Mouse (Mus musculus) heart, postnatal 0 days (tissue): ENCODE measurements around the gene Babam1.

Source experiments
- CTCF ChIP-seq: IDR thresholded peaks from 2 replicates; pipeline ENCODE4 v1.5.1; 2016; ENCODE audit warnings: antibody characterized with exemption, control low read depth, low read depth
- EP300 ChIP-seq: IDR thresholded peaks from 2 replicates; pipeline ENCODE4 v1.6.1; 2016; ENCODE audit warnings: antibody characterized with exemption, low read depth

- no peak for TF ChIP-seq CTCF
- TF ChIP-seq EP300 = no peak
Measured at GRCm38 (mm10) chr8:71367529-71368176, 29.0 kb upstream of the Babam1 start.
